Comparison of ENCODE assay signal across 26 mouse cellular contexts in the genomic region with DNA sequence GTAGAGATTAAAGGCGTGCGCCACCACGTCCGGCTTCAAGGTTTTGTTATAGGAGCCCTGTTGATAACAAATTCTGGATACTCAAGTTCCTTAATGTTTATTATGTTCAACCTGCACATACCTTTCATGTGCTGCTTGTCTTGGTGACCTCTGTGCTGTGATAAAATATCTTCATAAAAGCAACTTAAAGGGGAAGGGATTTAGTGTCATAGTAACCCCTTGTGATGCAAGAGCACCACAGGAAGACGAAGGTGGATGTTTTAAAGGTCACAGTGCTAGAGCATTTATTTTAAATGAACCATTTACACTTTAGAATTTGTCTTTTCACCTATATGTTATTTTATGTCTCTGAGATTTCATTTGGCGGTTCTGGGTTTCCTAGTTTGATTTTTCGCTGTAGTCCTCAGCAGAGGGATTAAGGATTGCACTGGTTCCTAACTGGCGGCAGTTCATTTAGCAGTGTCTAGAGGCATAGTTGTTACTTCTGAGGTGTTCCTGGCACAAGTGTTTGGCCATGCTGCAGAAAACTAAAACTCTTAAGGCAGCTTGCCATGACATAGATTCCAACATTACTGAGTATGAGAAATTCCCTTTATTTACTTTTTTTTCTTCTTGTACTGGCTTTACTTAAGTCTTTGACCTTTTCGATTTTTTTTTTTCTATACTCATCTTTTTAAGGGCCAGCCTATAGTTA. TPM values are rescaled to one million over a fixed set of nuclear protein-coding genes. Genes with fewer than 3 reads are reported as not detected.
DNase-seq lines count a peak whose midpoint lies in the region; ATAC-seq and TF ChIP-seq lines count a peak whose summit lies in the region.
"Had no signal": no experiment of that assay in that cellular context is flagged by ENCODE, and none has a peak within 500 bp of the region (broad histone marks: within the 10 kb centered on the region; RNA-seq: fewer than 3 reads in every experiment).

No protein-coding gene starts in this region.

- no peak overlapping the region for H3K9ac ChIP-seq in lung, postnatal 0 days (replicated peaks; ENCODE audit: low read depth)
- no peak overlapping the region for H3K9ac ChIP-seq in midbrain, embryonic 15.5 days
- H3K9ac ChIP-seq: heart, embryonic 15.5 days; hindbrain, embryonic 15.5 days; lung, embryonic 14.5 days; neural tube, embryonic 12.5 days had no signal

- H3K27me3 ChIP-seq in cerebellum, adult 2 months (ENCODE audit: control insufficient read depth, insufficient read depth, low read length): no peaks in the 10 kb centered on the region
- no peaks in the 10 kb centered on the region for H3K27me3 ChIP-seq in lung, postnatal 0 days (replicated peaks; ENCODE audit: insufficient read depth, low read length)
- H3K27me3 ChIP-seq in midbrain, embryonic 15.5 days (replicated peaks): no peaks in the 10 kb centered on the region
- H3K27me3 ChIP-seq: heart, embryonic 15.5 days; hindbrain, embryonic 15.5 days; neural tube, embryonic 12.5 days had no signal

- TF ChIP-seq EP300 in lung, postnatal 0 days (IDR thresholded peaks at IDR 0.05): no peak

- no peak overlapping the region for H3K4me3 ChIP-seq in cerebellum, adult 2 months (replicated peaks; ENCODE audit: insufficient read depth, low read depth, low read length)
- H3K4me3 ChIP-seq in lung, postnatal 0 days (ENCODE audit: low read depth, low read length): no peak overlapping the region
- no peak overlapping the region for H3K4me3 ChIP-seq in midbrain, embryonic 15.5 days
- H3K4me3 ChIP-seq: embryonic facial prominence, embryonic 10.5 days; heart, adult 2 months; heart, embryonic 15.5 days; hindbrain, embryonic 15.5 days; left cerebral cortex, adult 2 months; midbrain, embryonic 10.5 days; neural tube, embryonic 12.5 days had no signal

- H3K9me3 ChIP-seq in lung, postnatal 0 days (ENCODE audit: low read length): no peaks in the 10 kb centered on the region
- no peaks in the 10 kb centered on the region for H3K9me3 ChIP-seq in midbrain, embryonic 15.5 days
- H3K9me3 ChIP-seq: embryonic facial prominence, embryonic 10.5 days; heart, embryonic 15.5 days; hindbrain, embryonic 15.5 days; midbrain, embryonic 10.5 days; neural tube, embryonic 12.5 days had no signal

- 74% methylated on average over 9 of the region's 9 CpGs for WGBS in cerebellum, adult 2 months
- WGBS in lung, postnatal 0 days: 71% methylated on average over 9 of the region's 9 CpGs
- WGBS in midbrain, embryonic 15.5 days: 87% methylated on average over 9 of the region's 9 CpGs

- H3K36me3 ChIP-seq in lung, postnatal 0 days (ENCODE audit: insufficient read depth, low read length): 0 out of 2 replicates have a peak, but pooled peaks cover 3% of the 10 kb centered on the region
- H3K36me3 ChIP-seq in midbrain, embryonic 15.5 days (replicated peaks): no peaks in the 10 kb centered on the region

- no peak overlapping the region for H3K4me2 ChIP-seq in lung, postnatal 0 days (replicated peaks; ENCODE audit: low read depth, low read length)
- H3K4me2 ChIP-seq in midbrain, embryonic 15.5 days: no peak overlapping the region
- H3K4me2 ChIP-seq: heart, embryonic 15.5 days; hindbrain, embryonic 15.5 days; lung, embryonic 14.5 days; neural tube, embryonic 12.5 days had no signal

- H3K27ac ChIP-seq in cerebellum, adult 2 months (ENCODE audit: insufficient read depth, low read length): no peak overlapping the region
- peak overlapping the region; percentile 26; the same call in 1 of the 2 replicates for H3K27ac ChIP-seq in lung, postnatal 0 days (ENCODE audit: low read length)
- no peak overlapping the region for H3K27ac ChIP-seq in midbrain, embryonic 15.5 days
- H3K27ac ChIP-seq: embryonic facial prominence, embryonic 10.5 days; heart, adult 2 months; heart, embryonic 15.5 days; hindbrain, embryonic 15.5 days; left cerebral cortex, adult 2 months; macrophage; midbrain, embryonic 10.5 days; neural tube, embryonic 12.5 days had no signal

- H3K4me1 ChIP-seq in cerebellum, adult 2 months (ENCODE audit: control insufficient read depth, insufficient read depth, low read length): no peaks in the 10 kb centered on the region; the same call in 1 of the 2 replicates
- H3K4me1 ChIP-seq in lung, postnatal 0 days (ENCODE audit: insufficient read depth, low read depth, low read length): no peaks in the 10 kb centered on the region; the same call in 1 of the 2 replicates
- peaks cover 6% of the 10 kb centered on the region; the same call in 1 of the 2 replicates for H3K4me1 ChIP-seq in midbrain, embryonic 15.5 days
- H3K4me1 ChIP-seq: midbrain, embryonic 10.5 days; neural tube, embryonic 12.5 days had no signal

- ATAC-seq in lung, postnatal 0 days: no peak
- ATAC-seq in midbrain, embryonic 15.5 days (replicated peaks): no peak
- ATAC-seq: forebrain, embryonic 14.5 days had no signal

- DNase-seq in cerebellum, adult 2 months: peak; percentile 4 to 16
- DNase-seq in cerebellum, adult 18-20 months: no peak
- DNase-seq in lung, postnatal 0 days (ENCODE audit: low spot score): peak; percentile 62
- DNase-seq in lung, adult 18-20 months: no peak
- DNase-seq in fat pad, adult 2 months (ENCODE audit: extremely low read depth, low read depth, low spot score): peak; percentile 46
- peak; percentile 39 for DNase-seq in skeletal muscle tissue, adult 2 months (ENCODE audit: low read depth, low spot score)
- DNase-seq in cerebellum, adult 8-10 months: no peak
- DNase-seq: adrenal gland, adult 8-10 months; cerebellum, adult 11 months; heart, adult 2 months; heart, postnatal 4 days; kidney, adult 2 months; kidney, postnatal 25 days; left cerebral cortex, postnatal 4 days; liver; lung, embryonic 14.5 days; thymus, postnatal 36 days had no signal

- TF ChIP-seq POLR2A in cerebellum, adult 2 months (IDR thresholded peaks at IDR 0.05; ENCODE audit: borderline replicate concordance, insufficient read depth, low read length): no peak

- TF ChIP-seq CTCF in cerebellum, adult 2 months (IDR thresholded peaks at IDR 0.05; ENCODE audit: borderline replicate concordance, insufficient read depth, low read depth, low read length): no peak
- no peak for TF ChIP-seq CTCF in lung, postnatal 0 days (IDR thresholded peaks at IDR 0.05)

RNA-seq across cellular contexts. Expression of a gene that starts 15.4 kb away (rescaled TPM):
- polyA plus RNA-seq in cerebellum, adult 2 months (2012; rRNA removed): 32.0 and 33.6 TPM in 2 replicates
- polyA plus RNA-seq in lung, postnatal 0 days (2015; fragmentation: Nextera tagmentation; extraction: Ambion mirVana): 12.1 and 14.3 TPM in 2 replicates
- polyA plus RNA-seq in midbrain, embryonic 15.5 days (2015; fragmentation: Nextera tagmentation; extraction: Ambion mirVana): 17.5 and 18.8 TPM in 2 replicates

Comparison
In these comparisons a context has a peak if more than half of its experiments do, and no peak if none do; other contexts are left out.
1. DNase-seq: peak in cerebellum, adult 2 months (2 of 2), lung, postnatal 0 days (single experiment), fat pad, adult 2 months (single experiment) and skeletal muscle tissue, adult 2 months (single experiment); none in cerebellum, adult 18-20 months (0 of 2), lung, adult 18-20 months (0 of 2) and cerebellum, adult 8-10 months (single experiment).